Mouse (Mus musculus) cerebellum, postnatal 14 days (tissue): ENCODE measurements around the gene Gm21828.
"Not testable (repeated sequence)": the region's sequence is repeated elsewhere in the genome, so short reads cannot be mapped to it uniquely, and the experiment has no call there.

ENCODE experiments used
- DNase-seq, 2 experiments: peaks; one replicate each; pipeline ENCODE4 v3.0.0; 2021; ENCODE audit warnings: mixed read lengths in 2 of 2

The Gm21828 gene

DNA sequence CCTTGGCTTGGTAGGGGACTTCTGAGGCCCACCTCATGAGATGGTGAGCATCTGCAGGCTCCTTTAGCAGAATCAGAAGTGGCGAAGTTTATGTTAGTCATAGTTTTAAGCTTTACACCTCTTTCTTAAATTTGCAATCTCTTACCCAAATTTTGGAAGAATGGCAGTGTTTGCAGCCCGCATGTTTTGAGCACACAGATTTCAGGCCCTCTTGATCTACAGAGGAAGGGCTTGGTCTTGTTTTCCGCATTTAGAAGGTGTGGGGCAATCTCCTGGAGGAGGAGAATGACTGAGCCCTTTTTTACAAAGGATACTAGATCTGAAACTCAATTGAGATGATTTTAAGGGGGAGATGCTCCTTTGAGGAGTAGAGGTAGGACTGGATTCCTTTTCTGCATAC, at the start of gene Gm21828:
Gene Gm21828 (minus strand): TSS at position 101 of the 400 bp plus-strand sequence.
- DNase-seq = not testable (repeated sequence)

DNA sequence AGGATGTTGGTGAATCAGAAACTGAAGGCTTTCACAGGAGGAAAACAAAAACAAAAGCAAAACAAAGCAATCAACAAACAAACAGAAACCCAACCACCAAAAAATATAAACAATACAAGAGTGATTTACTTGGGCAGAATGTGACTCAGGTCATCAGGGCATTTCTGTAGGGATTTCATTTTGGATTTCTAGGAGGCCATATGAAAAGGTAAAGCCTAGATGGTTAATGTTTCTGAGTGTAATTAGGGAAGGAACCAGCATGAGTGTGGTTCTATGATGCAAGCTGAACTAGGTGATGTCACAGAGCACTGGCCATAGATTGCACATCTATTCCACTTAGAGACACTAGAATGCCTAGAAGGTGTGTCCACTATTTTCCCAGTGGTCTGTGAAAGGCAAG, 28.4 kb upstream of the Gm21828 start, which contains the start of the genes Gm21440 and Gm21454:
Gene Gm21440 (plus strand): TSS at position 301 of the 400 bp plus-strand sequence.
Gene Gm21454 (plus strand): TSS at position 352 of the 400 bp plus-strand sequence.
- DNase-seq = not testable (repeated sequence)
